Mouse (Mus musculus) C2C12 (cell line): ENCODE data around the gene Cobll1.

Experiments
- CTCF ChIP-seq: IDR thresholded peaks from one replicate; pipeline ENCODE4 v1.5.1; 2011; ENCODE audit not compliant: control insufficient read depth, insufficient read depth, insufficient read length
- USF1 ChIP-seq: IDR thresholded peaks from one replicate; pipeline ENCODE4 v1.6.1; 2011; ENCODE audit warnings: low read depth, mild to moderate bottlenecking, control low read depth, moderate library complexity

- TF ChIP-seq CTCF, result no peak
- TF ChIP-seq USF1, result no peak
These were observed 63.6 kb downstream of the Cobll1 start for GRCm38 (mm10) chr2:65175645-65176044.
